Mouse (Mus musculus): ENCODE results near the gene Notch2.

GRCm38 (mm10) chr3:98060981-98061660 lies 47.8 kb downstream of the Notch2 start:
- TF ChIP-seq POLR2A (IDR thresholded peaks at IDR 0.05; ENCODE audit: low read depth, low read length) (no peak), CTCF (IDR thresholded peaks at IDR 0.05; ENCODE audit: borderline replicate concordance, insufficient read depth, low read length) (no peak)
